Mouse (Mus musculus) lung, embryonic 14.5 days (tissue): ENCODE results near the gene Zfp712. TPM values are rescaled to one million over a fixed set of nuclear protein-coding genes. Genes with fewer than 3 reads are reported as not detected.
A peak's percentile ranks its signal among the peaks of the same experiment; 100 is the strongest.

Experiments used
- ATAC-seq: fragments of 200-750 bp; cut with Nextera tagmentation; 2 replicates; pipeline ENCODE4 v1.8.0; 2017; ENCODE audit warnings: mild to moderate bottlenecking, moderate TSS enrichment, moderate library complexity; ENCODE audit not compliant: insufficient read depth
- DNase-seq: peaks from one replicate; pipeline ENCODE4 v3.0.0-alpha.2; 2015
- H3K27ac ChIP-seq: fragments of 300-500 bp; sonication (generic); 2 replicates; pipeline ENCODE4 v1.5.1; 2014; ENCODE audit warnings: low read depth, mild to moderate bottlenecking, moderate library complexity
- H3K27me3 ChIP-seq: fragments of 300-500 bp; sonication (generic); 2 replicates; pipeline ENCODE4 v1.6.1; 2014; ENCODE audit warnings: low read length, control low read depth; ENCODE audit not compliant: insufficient read depth
- H3K36me3 ChIP-seq: fragments of 300-500 bp; sonication (generic); 2 replicates; pipeline ENCODE4 v1.6.1; 2014; ENCODE audit warnings: control low read depth; ENCODE audit not compliant: insufficient read depth
- H3K4me1 ChIP-seq: fragments of 300-500 bp; sonication (generic); 2 replicates; pipeline ENCODE4 v1.6.1; 2014; ENCODE audit warnings: antibody characterized with exemption, control low read depth; ENCODE audit not compliant: insufficient read depth
- H3K4me2 ChIP-seq: fragments of 300-500 bp; sonication (generic); 2 replicates; pipeline ENCODE4 v1.6.1; 2014; ENCODE audit warnings: mild to moderate bottlenecking
- H3K4me3 ChIP-seq: fragments of 300-500 bp; sonication (generic); 2 replicates; pipeline ENCODE4 v1.5.1; 2014; ENCODE audit warnings: low read depth, low read length
- H3K9ac ChIP-seq: fragments of 300-500 bp; sonication (generic); 2 replicates; pipeline ENCODE4 v1.6.1; 2014
- H3K9me3 ChIP-seq: fragments of 300-500 bp; sonication (generic); 2 replicates; pipeline ENCODE4 v1.6.1; 2016; ENCODE audit warnings: low read depth, low read length, control low read depth
- CTCF ChIP-seq: IDR thresholded peaks from 2 replicates; pipeline ENCODE4 v1.5.1; 2016; ENCODE audit warnings: antibody characterized with exemption, low read depth
- WGBS: fragments of 180-500 bp; shearing (Covaris S2); extraction: QIAGEN DNeasy Blood & Tissue Kit; methylation state at CpG from one replicate; pipeline ENCODE4 v1.1.7; 2014; 5-methylcytosine and 5-hydroxymethylcytosine counted together
- polyA plus RNA-seq: library from polyadenylated mRNA; unstranded; fragments of >200 nt; fragmentation: Nextera tagmentation; extraction: Ambion mirVana; gene quantifications from 2 replicates; pipeline ENCODE4 v1.2.1, GENCODE M21; 2014

The Zfp712 gene
- polyA plus RNA-seq: 3.6 and 4.3 TPM in 2 replicates

- Histone ChIP-seq H3K36me3 (no peaks in the 10 kb centered on the region), H3K9ac (peak within 1 kb of the TSS; percentile 63), H3K27me3 (no peaks in the 10 kb centered on the region), H3K4me2 (peak within 1 kb of the TSS; percentile 82), H3K27ac (peak within 1 kb of the TSS; percentile 90), H3K4me3 (peak within 1 kb of the TSS; percentile 61), H3K9me3 (no peaks in the 10 kb centered on the region), H3K4me1 (no peaks in the 10 kb centered on the region)
- ATAC-seq: peak; percentile 98
- TF ChIP-seq CTCF: no peak
- 0% methylated on average over 27 of the region's 27 CpGs for WGBS
- DNase-seq: peak; percentile 98
Observed at GRCm38 (mm10) chr13:67060786-67061358, at the start of gene Zfp712. TSS of gene Zfp712 (minus strand) at chr13:67061170.

DNA sequence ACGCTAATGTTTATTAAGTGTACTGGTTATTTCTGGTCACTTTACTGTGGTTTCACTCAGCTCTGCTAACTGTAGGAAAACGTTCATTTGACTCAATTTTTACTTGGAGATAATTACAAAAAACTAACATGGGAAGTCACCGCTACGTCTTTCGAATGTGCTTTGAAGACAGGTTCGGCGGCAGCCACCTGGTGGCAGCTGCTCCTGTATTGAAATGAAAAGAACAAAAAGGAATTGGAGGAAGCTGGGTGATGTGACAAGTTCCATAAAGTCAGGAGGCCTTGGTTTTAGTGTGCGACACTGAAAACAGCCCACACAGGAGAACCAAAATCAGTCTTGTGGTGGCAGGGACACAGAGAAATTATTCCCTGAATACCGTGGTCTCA is 47.8 kb upstream of the Zfp712 start:
- H3K27me3 ChIP-seq: no peaks in the 10 kb centered on the region
- no peak overlapping the region for H3K27ac ChIP-seq
- H3K4me3 ChIP-seq: peak overlapping the region; percentile 53
- H3K4me1 ChIP-seq: peaks cover 6% of the 10 kb centered on the region; the same call in 1 of the 2 replicates
- DNase-seq: no peak
- peak; percentile 47 for ATAC-seq
- H3K4me2 ChIP-seq: peak overlapping the region; percentile 67
- 8% methylated on average over 9 of the region's 9 CpGs for WGBS
- peaks cover 4% of the 10 kb centered on the region; the same call in 1 of the 2 replicates for H3K36me3 ChIP-seq
- no peak for TF ChIP-seq CTCF
- peaks cover 4% of the 10 kb centered on the region; the same call in 1 of the 2 replicates for H3K9me3 ChIP-seq
- peak overlapping the region; percentile 30; the same call in 1 of the 2 replicates for H3K9ac ChIP-seq

DNA sequence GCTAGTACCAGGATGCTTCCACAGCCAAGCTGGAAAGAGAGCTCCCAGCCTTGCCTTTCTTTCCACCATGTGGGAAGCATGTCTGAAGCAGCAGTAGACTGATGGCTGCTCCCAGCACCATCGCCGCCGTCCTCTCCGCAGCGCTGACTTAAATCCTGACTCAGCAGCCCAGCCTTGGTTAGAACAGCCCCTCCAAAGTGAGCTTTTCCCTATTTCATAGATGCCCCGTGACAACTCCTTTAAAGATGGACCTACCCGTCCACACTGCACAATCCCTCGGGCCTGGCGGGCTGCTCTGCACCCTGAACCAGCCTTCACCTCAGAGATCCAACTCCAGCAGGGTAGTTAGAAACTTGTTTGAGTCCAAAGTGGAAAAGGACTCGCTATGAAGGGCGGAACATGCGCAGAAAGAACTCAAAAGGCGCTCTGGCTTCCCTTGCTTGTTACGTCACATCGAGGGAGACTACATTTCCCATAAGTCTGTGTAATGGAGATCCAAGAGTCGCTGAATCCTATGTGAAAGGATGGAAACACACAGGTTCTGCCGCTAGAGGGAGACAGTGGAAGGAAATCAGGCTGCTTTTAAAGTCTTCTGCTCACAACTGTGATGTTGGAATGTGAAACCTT is 47.3 kb upstream of the Zfp712 start, which contains the start of gene Gm28557:
Gene Gm28557 (minus strand): TSS at position 411 of the 627 bp plus-strand sequence.
- H3K4me2 ChIP-seq: peak within 1 kb of the TSS; percentile 67
- peaks cover 6% of the 10 kb centered on the region; the same call in 1 of the 2 replicates for H3K4me1 ChIP-seq
- H3K36me3 ChIP-seq: peaks cover 4% of the 10 kb centered on the region; the same call in 1 of the 2 replicates
- H3K9me3 ChIP-seq: peaks cover 4% of the 10 kb centered on the region; the same call in 1 of the 2 replicates
- 0% methylated on average over 17 of the region's 17 CpGs for WGBS
- DNase-seq (peak; percentile 99), ATAC-seq (peak; percentile 98)
- H3K27ac ChIP-seq: peak within 1 kb of the TSS; percentile 83
- peak within 1 kb of the TSS; percentile 71 for H3K9ac ChIP-seq
- H3K27me3 ChIP-seq: no peaks in the 10 kb centered on the region
- peak; percentile 90 for TF ChIP-seq CTCF
- H3K4me3 ChIP-seq: peak within 1 kb of the TSS; percentile 53

DNA sequence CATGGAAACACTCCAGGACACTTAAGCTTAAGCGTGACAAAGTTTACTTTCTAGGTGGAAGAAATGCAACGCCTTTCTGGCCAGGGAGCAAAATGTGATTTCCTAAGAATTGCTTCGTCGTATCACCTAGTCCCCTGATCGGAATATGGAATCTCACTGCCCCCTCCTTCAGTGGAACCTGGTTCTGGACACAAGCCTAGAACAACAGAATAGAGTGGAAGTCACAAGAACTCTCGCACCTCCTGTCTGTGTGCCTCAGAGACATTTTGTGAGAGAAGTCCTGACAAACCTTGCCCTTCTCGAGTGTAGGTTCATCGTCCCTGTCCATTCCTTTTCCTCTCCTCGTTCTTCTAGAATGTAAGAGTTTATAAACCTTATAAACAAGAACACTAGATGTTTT is 46.7 kb upstream of the Zfp712 start:
- TF ChIP-seq CTCF: no peak
- peak; percentile 5; the same call in 1 of the 2 replicates for ATAC-seq
- Histone ChIP-seq H3K27ac (peak overlapping the region; percentile 83; the same call in 1 of the 2 replicates), H3K4me3 (peak overlapping the region; percentile 53), H3K9me3 (peaks cover 4% of the 10 kb centered on the region; the same call in 1 of the 2 replicates), H3K4me2 (peak overlapping the region; percentile 67), H3K36me3 (peaks cover 4% of the 10 kb centered on the region; the same call in 1 of the 2 replicates), H3K4me1 (peaks cover 6% of the 10 kb centered on the region; the same call in 1 of the 2 replicates), H3K27me3 (no peaks in the 10 kb centered on the region), H3K9ac (peak overlapping the region; percentile 71)
- WGBS: 47% methylated on average over 9 of the region's 9 CpGs
- DNase-seq: peak; percentile 21

GRCm38 (mm10) chr13:67097876-67098275 is 36.9 kb upstream of the Zfp712 start, which contains the start of gene Zfp708:
TSS of gene Zfp708 (minus strand) at chr13:67097976.
- Histone ChIP-seq H3K9me3 (no peaks in the 10 kb centered on the region), H3K4me1 (no peaks in the 10 kb centered on the region), H3K9ac (no peak within 1 kb of the TSS), H3K27ac (no peak within 1 kb of the TSS), H3K27me3 (no peaks in the 10 kb centered on the region), H3K4me3 (no peak within 1 kb of the TSS), H3K36me3 (no peaks in the 10 kb centered on the region), H3K4me2 (no peak within 1 kb of the TSS)
- ATAC-seq: no peak
- 81% methylated on average over 10 of the region's 10 CpGs for WGBS
- TF ChIP-seq CTCF: no peak
- DNase-seq: no peak

DNA sequence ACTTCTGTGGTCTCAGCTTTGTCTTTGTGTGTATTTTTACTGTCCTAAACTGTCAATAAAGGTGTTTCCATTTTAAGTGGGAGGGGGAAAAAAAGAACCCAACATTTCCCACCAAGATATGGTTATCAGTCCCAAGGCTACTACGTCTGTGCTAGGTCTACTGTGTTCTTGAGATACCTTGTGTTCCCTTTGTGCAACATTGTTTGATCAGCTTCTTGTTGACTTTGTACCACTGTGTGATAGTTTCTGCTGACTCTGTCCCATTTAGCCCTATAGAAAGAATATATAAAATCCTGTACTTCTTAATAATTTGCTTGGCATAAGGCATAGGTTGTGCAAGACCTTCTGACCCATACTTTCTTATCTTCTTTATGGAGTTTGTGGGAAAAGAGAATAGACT is 29.2 kb upstream of the Zfp712 start:
- no peak for TF ChIP-seq CTCF
- H3K4me3 ChIP-seq: no peak overlapping the region
- no peak overlapping the region for H3K9ac ChIP-seq
- WGBS: 63% methylated on average over 1 of the region's 1 CpGs
- H3K4me1 ChIP-seq: no peaks in the 10 kb centered on the region
- DNase-seq: no peak
- no peak overlapping the region for H3K4me2 ChIP-seq
- no peak for ATAC-seq
- H3K27ac ChIP-seq: no peak overlapping the region
- no peaks in the 10 kb centered on the region for H3K36me3 ChIP-seq
- H3K9me3 ChIP-seq: no peaks in the 10 kb centered on the region
- no peaks in the 10 kb centered on the region for H3K27me3 ChIP-seq

GRCm38 (mm10) chr13:67081946-67082345 is 21.0 kb upstream of the Zfp712 start:
- TF ChIP-seq CTCF: no peak
- 69% methylated on average over 1 of the region's 1 CpGs for WGBS
- no peak for ATAC-seq
- DNase-seq: no peak
- H3K4me2 ChIP-seq: peak overlapping the region; percentile 68
- peak overlapping the region; percentile 92 for H3K27ac ChIP-seq
- peak overlapping the region; percentile 68 for H3K9ac ChIP-seq
- H3K4me3 ChIP-seq: peak overlapping the region; percentile 55
- 0 out of 2 replicates have a peak, but pooled peaks cover 2% of the 10 kb centered on the region for H3K36me3 ChIP-seq
- H3K9me3 ChIP-seq: no peaks in the 10 kb centered on the region
- H3K27me3 ChIP-seq: no peaks in the 10 kb centered on the region
- H3K4me1 ChIP-seq: 0 out of 2 replicates have a peak, but pooled peaks cover 5% of the 10 kb centered on the region
